Mouse (Mus musculus) hematopoietic stem cell, adult 5-6 weeks (primary cell): ENCODE results near the gene Nme9. TPM values are rescaled to one million over a fixed set of nuclear protein-coding genes. Genes with fewer than 3 reads are reported as not detected.

Source experiments
- ATAC-seq, 2 experiments: fragments of 125-278 bp in 1 of 2; replicated peaks in 1 of 2; 2 replicates each; pipeline ENCODE4 v1.8.0; 2016 to 2017; ENCODE audit warnings: inconsistent platforms in 2 of 2, mild to moderate bottlenecking in 2 of 2, moderate number of reproducible peaks in 2 of 2, low read depth in 1 of 2, moderate TSS enrichment in 1 of 2; ENCODE audit not compliant: low FRiP score in 2 of 2, poor library complexity in 2 of 2, severe bottlenecking in 2 of 2, insufficient read depth in 1 of 2, low TSS enrichment in 1 of 2
- total RNA-seq: library from RNA; stranded (forward); fragments of 172-1452, 232-1000 nt; gene quantifications from 2 replicates; pipeline ENCODE4 v1.2.3, GENCODE M21; 2017

The Nme9 gene
- total RNA-seq, 1 experiment from 2014 or later = not detected

- no peak for ATAC-seq
Measured at GRCm38 (mm10) chr9:99434892-99435618, 16.2 kb upstream of the Nme9 start.

GRCm38 (mm10) chr9:99435619-99436181 is 15.6 kb upstream of the Nme9 start:
- no peak for ATAC-seq

DNA sequence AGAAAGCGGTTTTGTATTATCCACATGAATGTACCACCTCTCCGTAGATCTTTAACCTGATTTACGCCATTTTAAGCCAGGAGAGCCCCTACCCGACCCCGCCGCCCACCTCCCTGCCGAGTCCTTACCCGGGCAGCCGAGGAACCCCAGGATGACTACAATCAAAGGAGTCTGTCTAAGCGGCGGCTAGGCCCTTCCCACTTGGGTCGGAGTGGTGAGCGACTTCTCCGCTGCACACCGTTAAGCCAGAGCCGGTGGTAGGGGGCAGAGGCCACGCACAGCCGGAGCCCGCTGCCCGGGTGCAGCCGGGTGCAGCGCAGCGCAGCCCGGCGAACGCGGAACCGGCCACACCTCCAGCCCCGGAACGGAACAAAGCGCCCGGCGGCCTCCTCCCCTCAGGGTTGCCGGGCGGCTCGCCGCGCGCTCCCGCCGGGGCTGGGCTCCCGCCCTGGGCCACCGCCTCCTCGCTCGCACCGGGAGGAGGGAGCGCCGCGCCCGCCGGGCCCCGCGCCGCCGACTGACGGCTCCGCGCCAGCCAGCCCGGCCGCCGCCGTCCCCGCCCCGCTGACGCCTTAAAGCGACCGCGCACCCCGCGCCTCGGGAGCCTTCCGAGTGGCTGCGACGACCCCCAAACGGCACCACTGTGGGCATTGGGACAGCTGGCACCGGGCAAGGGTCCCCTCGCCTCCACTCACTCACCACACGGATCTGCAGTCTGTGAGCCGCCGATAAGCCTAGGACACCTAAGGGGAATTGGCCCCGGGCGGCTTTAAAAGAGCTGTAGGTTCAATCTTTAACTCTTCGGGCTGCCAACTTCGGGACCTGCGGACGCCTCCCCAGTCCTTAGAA is 14.9 kb upstream of the Nme9 start:
- peak; percentile 9 to 43; a peak in 3 of 4 replicates for ATAC-seq

DNA sequence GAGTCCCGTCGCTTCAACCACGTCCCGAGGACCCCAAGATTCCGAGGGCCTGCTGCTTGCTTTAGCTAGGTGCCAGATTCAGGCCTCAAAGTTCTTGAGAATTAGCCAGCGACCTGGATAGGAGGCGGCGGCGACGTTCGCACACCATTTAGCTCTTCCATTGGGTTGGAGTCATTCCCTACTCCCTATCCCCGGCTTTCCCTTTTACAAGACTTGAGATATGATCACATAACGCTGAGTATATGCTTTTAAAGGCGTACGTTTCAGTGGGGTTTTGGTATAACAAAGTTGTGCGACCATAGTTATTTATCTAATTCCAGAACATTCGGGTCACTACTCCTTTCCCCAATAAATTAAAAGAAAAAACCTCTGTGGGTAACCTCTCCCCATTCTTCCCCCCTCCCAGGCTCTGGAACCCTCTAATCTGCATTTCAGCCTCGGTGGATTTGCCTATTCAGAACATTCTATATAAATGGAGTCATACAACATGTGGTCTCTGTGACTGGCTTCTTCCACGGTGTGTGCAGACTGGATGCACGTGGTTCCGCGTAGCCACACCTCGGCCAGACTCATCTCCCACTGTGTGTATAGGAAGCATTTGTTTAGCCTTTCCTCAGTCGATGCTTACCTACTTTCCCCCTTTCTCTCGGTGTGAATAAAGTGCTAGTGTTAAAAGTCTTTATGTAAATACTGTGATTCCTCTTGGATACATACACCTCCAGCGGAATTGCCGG is 14.1 kb upstream of the Nme9 start, which contains the start of gene Mras:
Gene Mras, minus strand, starts transcription at position 351 of the 734 bp plus-strand sequence.
- no peak; a peak in 1 of 4 replicates for ATAC-seq

DNA sequence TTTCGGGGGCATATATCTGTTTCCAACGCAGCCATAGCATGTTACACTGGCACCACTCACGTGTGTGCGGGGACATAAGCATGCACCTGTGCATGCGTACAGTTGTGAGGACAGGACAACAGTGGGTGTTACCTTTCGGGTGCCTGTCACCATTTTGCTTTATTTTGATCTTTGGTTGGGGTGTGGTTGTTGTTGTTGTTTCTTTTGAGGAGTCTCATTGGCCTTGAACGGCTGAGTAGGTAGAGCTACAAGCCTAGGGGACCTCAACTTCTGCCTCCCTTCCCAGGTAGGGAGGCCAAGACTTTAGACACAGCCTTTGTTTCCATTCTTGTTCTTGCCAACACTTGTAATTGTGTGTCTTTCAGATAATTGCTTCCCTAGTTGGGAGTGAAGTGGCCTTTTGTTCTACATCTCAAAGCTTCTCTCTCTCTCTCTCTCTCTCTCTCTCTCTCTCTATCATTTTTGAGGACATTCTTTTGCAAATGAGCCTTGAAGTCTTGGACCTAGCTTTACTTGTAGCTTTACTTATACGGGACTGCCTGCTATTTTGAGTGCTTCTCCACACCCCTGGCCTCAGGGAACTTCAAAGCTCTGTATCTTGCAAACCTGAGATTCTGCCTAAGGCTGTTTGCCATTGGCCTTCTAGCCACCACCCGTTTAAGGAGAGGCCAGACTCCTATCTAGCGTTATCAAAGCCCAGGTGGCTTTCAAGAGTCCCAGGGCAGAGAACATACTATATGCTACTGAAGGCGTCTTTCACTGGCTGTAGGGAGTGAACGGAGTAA is 13.3 kb upstream of the Nme9 start:
- no peak for ATAC-seq

DNA sequence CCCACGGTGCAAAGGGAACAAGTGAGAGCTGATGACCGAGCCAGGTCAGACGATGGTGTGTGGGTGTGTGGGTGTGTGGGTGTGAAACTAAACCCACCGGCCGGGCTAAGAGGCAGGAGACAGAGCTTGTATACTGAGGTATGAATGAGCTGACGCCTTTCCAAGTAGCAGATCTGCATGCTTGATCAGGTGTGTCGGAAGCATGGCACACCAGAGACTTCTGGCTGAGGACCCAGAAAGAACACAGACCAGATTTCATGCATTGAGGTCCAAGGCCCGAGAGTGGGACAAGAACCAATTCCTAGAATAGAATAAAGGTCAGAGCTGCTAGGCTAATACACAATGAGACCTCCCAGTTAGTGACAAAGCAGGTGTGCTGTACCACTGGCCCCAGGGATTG is 12.2 kb upstream of the Nme9 start:
- ATAC-seq = no peak

- ATAC-seq = no peak
Measured at GRCm38 (mm10) chr9:99440941-99441340, 10.3 kb upstream of the Nme9 start.

DNA sequence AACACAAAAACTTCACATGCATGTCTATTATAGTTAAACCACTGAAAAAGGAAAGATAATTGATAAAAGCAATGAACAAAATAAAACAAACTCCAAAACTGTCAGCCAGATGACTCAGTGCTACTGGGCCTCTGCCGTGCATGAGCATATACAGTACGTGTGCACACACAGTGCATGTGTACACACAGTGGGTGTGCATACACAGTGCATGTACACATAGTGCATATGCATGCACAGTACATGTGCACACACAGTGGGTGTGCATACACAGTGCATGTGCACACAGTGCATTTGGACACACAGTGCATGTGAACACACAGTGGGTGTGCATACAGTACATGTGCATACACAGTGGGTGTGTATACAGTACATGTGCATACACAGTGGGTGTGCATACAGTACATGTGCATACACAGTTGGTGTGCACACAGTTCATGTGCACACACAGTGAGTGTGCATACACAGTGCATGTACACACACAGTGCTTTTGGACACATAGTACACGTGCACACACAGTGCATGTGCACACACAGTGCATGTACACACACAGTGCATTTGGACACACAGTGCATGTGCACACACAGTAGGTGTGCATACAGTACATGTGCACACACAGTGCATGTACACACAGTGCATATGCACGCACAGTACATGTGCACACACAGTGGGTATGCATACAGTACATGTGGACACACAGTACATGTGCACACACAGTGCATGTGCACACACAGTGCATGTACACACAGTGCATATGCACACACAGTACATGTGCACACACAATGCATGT is 9.4 kb upstream of the Nme9 start:
- no peak for ATAC-seq

GRCm38 (mm10) chr9:99444590-99445178 is 6.6 kb upstream of the Nme9 start:
- ATAC-seq = peak; percentile 59 to 66

- ATAC-seq = no peak
Measured at GRCm38 (mm10) chr9:99446259-99446658, 5.0 kb upstream of the Nme9 start.

DNA sequence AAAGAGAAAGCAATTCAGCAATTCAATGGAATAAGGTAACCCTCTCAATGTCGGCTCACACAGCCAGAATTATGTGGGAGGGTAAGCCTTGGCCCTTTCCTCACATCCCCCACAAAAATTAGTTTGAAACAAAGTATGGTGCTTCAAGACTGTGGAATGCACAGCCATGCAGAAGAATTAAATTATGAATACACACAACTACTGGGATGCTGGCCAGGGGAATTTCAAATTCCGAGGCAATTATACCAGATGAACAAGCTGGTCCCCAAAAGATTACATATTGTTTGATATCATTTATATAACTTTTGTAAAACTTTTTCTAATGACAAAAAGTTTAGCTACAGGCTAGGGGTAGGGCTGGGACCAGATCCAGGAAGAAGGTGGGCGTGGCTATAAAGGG is 4.0 kb upstream of the Nme9 start:
- ATAC-seq = no peak

DNA sequence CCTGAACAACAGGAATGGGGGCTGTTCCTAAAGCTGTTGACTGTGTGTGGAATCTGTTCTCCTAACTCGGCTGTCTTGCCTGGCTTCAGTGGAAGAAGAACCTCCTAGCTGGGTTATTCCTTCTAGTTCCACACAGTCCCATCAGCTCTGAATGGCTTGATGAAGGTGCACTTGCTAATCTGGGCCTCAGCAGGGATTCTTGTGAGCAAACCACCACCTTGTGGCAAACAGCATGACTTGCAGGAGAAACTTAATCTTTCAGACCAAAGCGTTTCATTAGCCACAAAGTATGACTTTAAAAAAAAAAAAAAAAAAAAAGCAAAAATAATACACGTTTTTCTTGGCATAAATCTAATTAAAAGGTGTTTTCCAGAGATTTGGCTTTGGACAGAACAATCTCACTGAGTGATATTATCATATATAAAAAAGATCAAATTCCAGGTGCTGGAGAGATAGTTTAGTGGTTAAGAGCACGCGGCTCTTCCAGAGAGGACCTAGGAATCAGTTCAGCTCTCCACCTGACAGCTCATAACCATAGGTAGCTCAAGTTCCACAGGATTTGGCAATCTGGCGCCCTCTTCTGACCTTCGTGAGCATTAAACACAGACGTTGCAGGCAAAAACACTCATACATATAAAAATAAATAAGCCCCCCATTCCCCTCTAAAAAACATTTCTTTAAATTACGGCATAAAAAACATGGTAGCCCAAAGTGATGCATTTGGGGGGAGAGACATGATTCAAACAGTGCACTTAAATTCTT is 1.2 kb upstream of the Nme9 start:
- ATAC-seq = peak; percentile 64 to 73

- ATAC-seq = no peak
Measured at GRCm38 (mm10) chr9:99454211-99454610, 2.9 kb downstream of the Nme9 start.

- peak; percentile 67 to 75; a peak in 3 of 4 replicates for ATAC-seq
Measured at GRCm38 (mm10) chr9:99458529-99459208, 7.4 kb downstream of the Nme9 start.

- ATAC-seq = no peak
Measured at GRCm38 (mm10) chr9:99459730-99460129, 8.5 kb downstream of the Nme9 start.
